Mouse (Mus musculus): ENCODE measurements around the gene Ncoa7.

GRCm38 (mm10) chr10:30751586-30751985 is 51.5 kb downstream of the Ncoa7 start:
- TF ChIP-seq CTCF (IDR thresholded peaks at IDR 0.05) (no peak), EP300 (IDR thresholded peaks at IDR 0.05) (no peak)
